Mouse (Mus musculus): ENCODE data around the gene Cdr2l. TPM values are rescaled to one million over a fixed set of nuclear protein-coding genes. Genes with fewer than 3 reads are reported as not detected.
"Not testable (repeated sequence)": the region's sequence is repeated elsewhere in the genome, so short reads cannot be mapped to it uniquely, and the experiment has no call there.

The Cdr2l gene
- total RNA-seq, 1 experiment from 2014 or later = 0.05 TPM

DNA sequence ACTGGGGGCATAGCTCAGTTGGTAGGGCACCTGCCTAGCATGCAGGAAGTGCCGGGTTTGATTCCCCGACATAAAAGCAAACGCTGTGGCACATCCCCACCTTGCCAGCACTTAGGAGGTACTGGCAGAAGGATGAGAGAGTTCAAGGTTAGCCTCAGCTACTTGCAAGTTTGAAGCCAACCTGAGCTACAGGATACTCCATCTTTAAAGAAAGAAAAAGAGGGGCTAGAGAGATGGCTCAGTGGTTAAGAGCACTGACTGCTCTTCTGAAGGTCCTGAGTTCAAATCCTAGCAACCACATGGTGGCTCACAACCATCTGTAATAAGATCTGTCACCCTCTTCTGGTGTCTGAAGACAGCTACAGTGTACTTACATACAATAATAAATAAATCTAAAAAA, 5.1 kb downstream of the Cdr2l start:
- not testable (repeated sequence) for ATAC-seq (replicated peaks in 1 of 2; ENCODE audit: insufficient read depth in 1 of 2, low FRiP score in 2 of 2, low TSS enrichment in 1 of 2, low read depth in 1 of 2, poor library complexity in 2 of 2, severe bottlenecking in 2 of 2)

- ATAC-seq (replicated peaks in 1 of 2; ENCODE audit: insufficient read depth in 1 of 2, low FRiP score in 2 of 2, low TSS enrichment in 1 of 2, low read depth in 1 of 2, poor library complexity in 2 of 2, severe bottlenecking in 2 of 2) = no peak
These were observed 9.6 kb downstream of the Cdr2l start for GRCm38 (mm10) chr11:115391358-115391757.

DNA sequence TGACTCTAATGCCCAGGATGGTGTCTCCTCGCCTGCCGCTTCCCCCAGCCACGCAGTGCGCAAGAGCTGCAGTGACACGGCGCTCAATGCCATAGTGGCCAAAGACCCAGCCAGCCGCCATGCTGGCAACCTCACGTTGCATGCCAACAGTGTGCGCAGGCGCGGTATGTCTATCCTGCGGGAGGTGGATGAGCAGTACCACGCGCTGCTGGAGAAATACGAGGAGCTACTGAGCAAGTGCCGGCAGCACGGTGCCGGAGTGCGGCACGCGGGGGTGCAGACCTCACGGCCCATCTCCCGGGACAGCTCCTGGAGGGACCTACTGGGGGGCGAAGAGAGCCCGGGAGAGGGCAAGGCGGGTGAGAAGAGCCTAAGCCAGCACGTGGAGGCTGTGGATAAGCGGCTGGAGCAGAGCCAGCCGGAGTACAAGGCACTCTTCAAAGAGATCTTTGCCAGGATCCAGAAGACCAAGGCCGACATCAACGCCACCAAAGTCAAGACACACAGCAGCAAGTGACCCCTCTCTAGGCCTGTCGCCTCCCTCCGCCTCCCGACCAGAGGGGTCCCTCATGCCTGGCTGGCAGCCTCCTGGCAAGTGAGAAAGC, 12.1 kb downstream of the Cdr2l start:
- ATAC-seq (replicated peaks in 1 of 2; ENCODE audit: insufficient read depth in 1 of 2, low FRiP score in 2 of 2, low TSS enrichment in 1 of 2, low read depth in 1 of 2, poor library complexity in 2 of 2, severe bottlenecking in 2 of 2) = no peak

GRCm38 (mm10) chr11:115398085-115398484, 16.4 kb downstream of the Cdr2l start:
- ATAC-seq (replicated peaks in 1 of 2; ENCODE audit: insufficient read depth in 1 of 2, low FRiP score in 2 of 2, low TSS enrichment in 1 of 2, low read depth in 1 of 2, poor library complexity in 2 of 2, severe bottlenecking in 2 of 2) = no peak

GRCm38 (mm10) chr11:115400126-115400525, 18.4 kb downstream of the Cdr2l start:
- no peak for ATAC-seq (replicated peaks in 1 of 2; ENCODE audit: insufficient read depth in 1 of 2, low FRiP score in 2 of 2, low TSS enrichment in 1 of 2, low read depth in 1 of 2, poor library complexity in 2 of 2, severe bottlenecking in 2 of 2)

DNA sequence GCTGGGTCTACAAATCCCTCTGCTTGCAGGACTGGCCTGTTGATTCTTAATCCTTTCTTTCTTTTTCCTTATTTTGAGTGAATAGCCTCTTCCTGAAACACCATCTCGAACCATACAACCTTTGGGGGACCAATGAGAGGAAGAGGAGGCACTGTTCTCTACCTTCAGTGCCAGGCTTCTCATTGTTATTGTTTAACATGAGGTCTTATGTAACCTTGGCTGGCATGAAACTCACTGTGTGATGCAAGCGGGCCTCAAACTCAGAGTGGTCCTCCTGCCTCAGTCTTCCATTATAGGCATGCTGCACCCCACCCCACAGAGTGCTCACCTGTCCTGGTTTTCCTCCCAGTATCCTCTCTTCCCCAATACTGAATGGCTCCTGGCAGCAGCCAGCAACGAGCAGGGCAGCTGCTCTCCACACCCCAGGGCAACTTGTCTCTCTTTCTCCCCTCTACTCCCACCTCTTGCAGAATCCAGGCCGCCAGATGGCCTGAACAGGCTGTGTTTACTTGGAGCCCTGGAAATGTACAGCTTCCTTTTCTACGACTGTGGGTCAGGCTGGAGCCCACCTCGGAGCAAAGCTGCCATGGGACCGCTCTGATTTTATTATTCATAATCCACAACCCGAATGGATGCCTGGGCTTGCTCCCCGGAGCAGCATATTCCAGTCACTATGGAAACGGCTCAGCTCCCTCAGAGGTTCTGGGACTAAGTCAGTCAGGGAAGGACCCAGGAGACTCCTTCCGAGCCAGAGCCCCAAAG, 19.1 kb downstream of the Cdr2l start:
- no peak for ATAC-seq (replicated peaks in 1 of 2; ENCODE audit: insufficient read depth in 1 of 2, low FRiP score in 2 of 2, low TSS enrichment in 1 of 2, low read depth in 1 of 2, poor library complexity in 2 of 2, severe bottlenecking in 2 of 2)

- ATAC-seq (replicated peaks in 1 of 2; ENCODE audit: insufficient read depth in 1 of 2, low FRiP score in 2 of 2, low TSS enrichment in 1 of 2, low read depth in 1 of 2, poor library complexity in 2 of 2, severe bottlenecking in 2 of 2) = peak; percentile 90 to 91
These were observed 21.8 kb downstream of the Cdr2l start, which contains the start of gene Mrpl58 for GRCm38 (mm10) chr11:115403338-115404124. Mrpl58 (plus strand) TSS chr11:115403752.

DNA sequence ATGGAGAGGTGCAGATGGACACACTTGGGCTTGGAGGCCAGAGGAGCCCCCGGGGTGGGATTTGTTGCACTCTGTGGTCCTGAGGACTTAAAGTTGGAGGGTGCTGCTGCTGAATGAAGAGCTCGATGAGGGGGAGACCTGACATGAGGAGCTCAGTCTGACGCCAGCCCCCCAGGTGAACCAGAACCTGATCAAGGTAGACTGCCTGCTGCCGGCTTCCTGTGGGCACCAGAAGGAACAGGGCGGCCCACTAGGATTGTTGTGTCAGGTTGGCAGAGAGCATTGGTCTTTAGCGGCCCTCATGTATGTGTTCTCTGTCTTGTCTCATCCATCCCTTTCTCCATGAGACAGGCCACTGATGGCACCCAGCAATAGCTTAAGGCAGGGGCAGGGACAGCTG, 24.0 kb downstream of the Cdr2l start:
- no peak for ATAC-seq (replicated peaks in 1 of 2; ENCODE audit: insufficient read depth in 1 of 2, low FRiP score in 2 of 2, low TSS enrichment in 1 of 2, low read depth in 1 of 2, poor library complexity in 2 of 2, severe bottlenecking in 2 of 2)

- ATAC-seq (replicated peaks in 1 of 2; ENCODE audit: insufficient read depth in 1 of 2, low FRiP score in 2 of 2, low TSS enrichment in 1 of 2, low read depth in 1 of 2, poor library complexity in 2 of 2, severe bottlenecking in 2 of 2) = no peak
These were observed 25.2 kb downstream of the Cdr2l start for GRCm38 (mm10) chr11:115406858-115407401.

DNA sequence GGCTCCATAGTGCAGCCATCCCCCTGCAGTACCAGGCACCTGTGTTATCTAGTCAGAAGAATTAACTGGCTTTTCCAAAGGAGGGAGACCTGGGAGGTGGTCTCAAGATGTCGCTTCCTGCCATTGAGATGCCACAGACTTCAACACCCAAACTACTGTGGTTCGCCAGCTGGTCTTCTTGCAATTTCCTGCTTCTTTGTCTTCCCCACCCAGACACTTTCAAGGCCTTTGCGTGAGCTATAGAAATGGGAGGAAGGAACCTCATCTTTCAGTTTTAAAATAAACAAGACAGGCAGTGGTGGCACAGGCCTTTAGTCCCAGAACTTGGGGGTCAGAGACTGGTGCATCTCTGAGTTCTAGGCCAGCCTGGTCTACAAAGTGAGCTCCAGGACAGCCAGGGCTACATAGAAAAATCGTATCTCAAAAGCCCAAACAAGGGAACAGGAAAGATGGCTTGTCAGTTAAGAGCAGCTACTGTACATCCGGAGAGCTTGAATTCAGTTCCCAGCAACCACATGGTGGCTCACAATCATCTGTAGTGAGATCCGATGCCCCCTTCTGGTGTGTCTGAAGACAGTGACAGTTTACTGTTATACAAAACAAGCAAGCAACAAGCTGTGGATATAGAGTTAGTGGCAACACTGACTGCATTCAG, 26.7 kb downstream of the Cdr2l start:
- ATAC-seq (replicated peaks in 1 of 2; ENCODE audit: insufficient read depth in 1 of 2, low FRiP score in 2 of 2, low TSS enrichment in 1 of 2, low read depth in 1 of 2, poor library complexity in 2 of 2, severe bottlenecking in 2 of 2) = no peak

DNA sequence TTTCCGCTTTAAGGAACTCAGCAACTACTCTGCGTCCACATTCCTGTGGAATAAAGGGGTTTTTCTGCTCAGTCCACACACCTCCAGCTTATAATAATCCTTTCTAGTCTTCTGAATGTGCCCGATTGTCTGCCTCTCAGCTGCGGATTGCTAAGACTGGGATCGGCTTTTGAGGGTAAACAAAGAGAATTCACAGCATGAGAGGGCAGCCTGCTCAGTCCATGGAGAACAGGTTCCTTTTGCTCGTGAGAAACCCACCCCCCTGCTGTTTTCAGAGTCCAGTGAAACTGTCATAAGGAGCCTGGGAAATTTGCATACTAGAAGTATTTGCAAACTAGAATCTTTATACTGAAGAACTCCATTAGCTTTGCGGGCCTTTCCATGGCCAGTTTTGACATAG, 27.8 kb downstream of the Cdr2l start:
- ATAC-seq (replicated peaks in 1 of 2; ENCODE audit: insufficient read depth in 1 of 2, low FRiP score in 2 of 2, low TSS enrichment in 1 of 2, low read depth in 1 of 2, poor library complexity in 2 of 2, severe bottlenecking in 2 of 2) = no peak

DNA sequence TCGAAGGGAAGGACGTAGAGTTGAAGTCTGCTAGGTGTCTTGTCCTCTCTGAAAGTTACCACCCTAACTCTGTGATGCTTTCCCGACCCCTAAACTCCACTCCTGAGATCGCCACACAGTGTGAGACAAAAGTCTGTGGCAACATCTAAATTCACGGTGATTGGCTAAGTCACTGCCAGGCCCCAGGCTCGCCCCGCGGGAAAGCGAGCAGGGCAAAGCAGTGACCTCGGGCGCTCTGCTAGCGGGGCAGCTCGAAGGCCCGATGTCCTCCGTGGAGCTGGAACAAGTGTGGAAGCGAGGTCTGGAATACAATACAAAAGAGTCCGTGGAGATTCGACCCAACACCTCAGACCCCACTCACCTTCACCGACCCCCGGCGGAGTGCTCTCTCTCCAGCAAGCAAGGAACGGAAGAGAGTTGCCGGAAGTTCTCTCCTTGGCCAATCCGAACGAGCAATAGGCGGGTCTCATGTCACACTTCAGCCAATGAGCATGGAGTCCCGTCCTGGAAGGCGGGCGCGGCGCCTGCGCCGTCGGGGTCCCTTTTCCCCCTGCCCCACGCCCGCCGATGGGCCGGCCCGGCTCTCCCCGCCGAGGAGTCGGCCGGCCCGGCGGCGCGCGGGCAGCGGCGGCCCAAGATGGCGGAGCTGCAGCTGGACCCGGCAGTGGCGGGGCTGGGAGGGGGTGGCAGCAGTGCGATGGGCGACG, 38.0 kb downstream of the Cdr2l start, which contains the start of the genes Atp5h and Kctd2:
Atp5h (minus strand) TSS at position 432 of the 707 bp plus-strand sequence.
Kctd2 (plus strand) TSS at position 598 of the 707 bp plus-strand sequence.
- ATAC-seq (replicated peaks in 1 of 2; ENCODE audit: insufficient read depth in 1 of 2, low FRiP score in 2 of 2, low TSS enrichment in 1 of 2, low read depth in 1 of 2, poor library complexity in 2 of 2, severe bottlenecking in 2 of 2) = peak; percentile 99

GRCm38 (mm10) chr11:115420336-115421190, 38.8 kb downstream of the Cdr2l start:
- no peak for ATAC-seq (replicated peaks in 1 of 2; ENCODE audit: insufficient read depth in 1 of 2, low FRiP score in 2 of 2, low TSS enrichment in 1 of 2, low read depth in 1 of 2, poor library complexity in 2 of 2, severe bottlenecking in 2 of 2)

GRCm38 (mm10) chr11:115421328-115421727, 39.6 kb downstream of the Cdr2l start:
- no peak for ATAC-seq (replicated peaks in 1 of 2; ENCODE audit: insufficient read depth in 1 of 2, low FRiP score in 2 of 2, low TSS enrichment in 1 of 2, low read depth in 1 of 2, poor library complexity in 2 of 2, severe bottlenecking in 2 of 2)

GRCm38 (mm10) chr11:115421972-115422371, 40.3 kb downstream of the Cdr2l start:
- ATAC-seq (replicated peaks in 1 of 2; ENCODE audit: insufficient read depth in 1 of 2, low FRiP score in 2 of 2, low TSS enrichment in 1 of 2, low read depth in 1 of 2, poor library complexity in 2 of 2, severe bottlenecking in 2 of 2) = no peak

GRCm38 (mm10) chr11:115423091-115423490, 41.4 kb downstream of the Cdr2l start:
- ATAC-seq (replicated peaks in 1 of 2; ENCODE audit: insufficient read depth in 1 of 2, low FRiP score in 2 of 2, low TSS enrichment in 1 of 2, low read depth in 1 of 2, poor library complexity in 2 of 2, severe bottlenecking in 2 of 2) = no peak
